Mouse (Mus musculus): ENCODE measurements around the gene Hist1h3f.
A peak's percentile ranks its signal among the peaks of the same experiment; 100 is the strongest.
"Not testable (repeated sequence)": the region's sequence is repeated elsewhere in the genome, so short reads cannot be mapped to it uniquely, and the experiment has no call there.

Gene Hist1h3f

GRCm38 (mm10) chr13:23517603-23518294, 26.1 kb upstream of the Hist1h3f start:
- DNase-seq (ENCODE audit: low read depth in 1 of 2, low spot score in 2 of 2): peak; percentile 88 to 92

GRCm38 (mm10) chr13:23518295-23518603, 25.6 kb upstream of the Hist1h3f start:
- DNase-seq (ENCODE audit: low read depth in 1 of 2, low spot score in 2 of 2): no peak

- peak; percentile 75 to 81 for DNase-seq (ENCODE audit: low read depth in 1 of 2, low spot score in 2 of 2)
Observed at GRCm38 (mm10) chr13:23518885-23519284, 25.0 kb upstream of the Hist1h3f start.

- DNase-seq (ENCODE audit: low read depth in 1 of 2, low spot score in 2 of 2): peak; percentile 57 to 77
Observed at GRCm38 (mm10) chr13:23519416-23519815, 24.4 kb upstream of the Hist1h3f start.

- DNase-seq (ENCODE audit: low read depth in 1 of 2, low spot score in 2 of 2): peak; percentile 54 to 73
Observed at GRCm38 (mm10) chr13:23521703-23522102, 22.1 kb upstream of the Hist1h3f start.

- no peak for DNase-seq (ENCODE audit: low read depth in 1 of 2, low spot score in 2 of 2)
Observed at GRCm38 (mm10) chr13:23523976-23524375, 19.9 kb upstream of the Hist1h3f start.

- peak in 1 of 2 experiments; percentile 64 for DNase-seq (ENCODE audit: low read depth in 1 of 2, low spot score in 2 of 2)
Observed at GRCm38 (mm10) chr13:23524654-23525053, 19.2 kb upstream of the Hist1h3f start.

- no peak for DNase-seq (ENCODE audit: low read depth in 1 of 2, low spot score in 2 of 2)
Observed at GRCm38 (mm10) chr13:23525901-23526300, 18.0 kb upstream of the Hist1h3f start.

GRCm38 (mm10) chr13:23526312-23526711, 17.5 kb upstream of the Hist1h3f start:
- peak; percentile 76 to 80 for DNase-seq (ENCODE audit: low read depth in 1 of 2, low spot score in 2 of 2)

- DNase-seq (ENCODE audit: low read depth in 1 of 2, low spot score in 2 of 2): no peak
Observed at GRCm38 (mm10) chr13:23529005-23529404, 14.8 kb upstream of the Hist1h3f start.

GRCm38 (mm10) chr13:23529480-23530165, 14.2 kb upstream of the Hist1h3f start:
- no peak for DNase-seq (ENCODE audit: low read depth in 1 of 2, low spot score in 2 of 2)

- peak; percentile 59 to 68 for DNase-seq (ENCODE audit: low read depth in 1 of 2, low spot score in 2 of 2)
Observed at GRCm38 (mm10) chr13:23530181-23530900, 13.5 kb upstream of the Hist1h3f start.

- DNase-seq (ENCODE audit: low read depth in 1 of 2, low spot score in 2 of 2): peak; percentile 92 to 94
Observed at GRCm38 (mm10) chr13:23530901-23531875, 12.7 kb upstream of the Hist1h3f start, which contains the start of gene Hist1h4h. TSS of gene Hist1h4h (plus strand) at chr13:23531050.

GRCm38 (mm10) chr13:23532262-23533075, 11.4 kb upstream of the Hist1h3f start:
- no peak for DNase-seq (ENCODE audit: low read depth in 1 of 2, low spot score in 2 of 2)

- not testable (repeated sequence) for DNase-seq (ENCODE audit: low read depth in 1 of 2, low spot score in 2 of 2)
Observed at GRCm38 (mm10) chr13:23533560-23534367, 10.1 kb upstream of the Hist1h3f start, which contains the start of gene Hist1h2af. TSS of gene Hist1h2af (plus strand) at chr13:23533906.

- DNase-seq (ENCODE audit: low read depth in 1 of 2, low spot score in 2 of 2): no peak
Observed at GRCm38 (mm10) chr13:23534368-23535131, 9.3 kb upstream of the Hist1h3f start.

GRCm38 (mm10) chr13:23535137-23536075, 8.4 kb upstream of the Hist1h3f start, which contains the start of gene Hist1h3g:
TSS of gene Hist1h3g (plus strand) at chr13:23535422.
- DNase-seq (ENCODE audit: low read depth in 1 of 2, low spot score in 2 of 2): peak; percentile 69 to 74

All from monocyte, adult 2 months (primary cell).